Mouse (Mus musculus): ENCODE measurements at regions not wholly inside any gene's neighbourhood (a gene's known extent, or its start where the extent isn't known, plus 50 kb on each side); places are given as distances from the start of the nearest gene placed in this dataset.

DNA sequence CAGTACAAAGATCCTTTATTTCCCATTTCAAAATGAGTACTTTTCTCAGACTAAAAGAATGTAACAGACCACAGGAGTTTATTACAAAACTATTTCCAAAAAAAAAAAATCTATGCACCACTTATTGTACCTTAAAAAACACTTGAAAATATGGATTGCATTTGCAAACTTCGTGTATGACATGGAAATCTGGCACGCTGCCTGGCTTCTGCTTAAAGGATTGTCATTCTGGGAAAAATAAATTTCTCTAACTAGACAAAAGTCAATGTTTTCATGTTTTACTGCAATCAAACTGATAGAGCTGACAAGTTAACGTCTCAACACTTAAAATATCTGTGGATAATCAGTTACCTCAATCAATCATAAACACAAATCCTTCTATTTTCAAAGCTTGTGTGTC, 205.5 kb upstream of the Nr2f1 start:
- no peak for DNase-seq (ENCODE audit: low spot score)

DNA sequence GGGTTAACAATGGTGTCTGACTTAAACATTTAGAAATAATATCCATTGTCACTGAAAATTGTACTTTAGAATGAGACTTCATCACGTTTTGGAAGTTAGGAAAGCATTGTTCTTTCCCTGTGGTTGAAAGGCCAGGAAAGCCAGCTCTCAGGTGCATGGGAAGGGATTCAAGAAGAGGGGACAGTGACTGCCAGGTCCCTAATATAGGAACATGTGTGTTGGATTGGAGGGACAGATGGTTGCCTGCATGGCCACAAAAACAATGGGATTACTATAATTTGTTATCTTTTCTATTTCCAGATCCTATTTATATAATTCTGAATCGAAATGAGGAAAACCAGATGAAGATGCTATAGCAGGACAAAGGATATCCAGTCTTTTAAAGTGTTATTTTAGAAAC, 184.2 kb upstream of the Nr2f1 start:
- DNase-seq (ENCODE audit: low spot score): no peak

GRCm38 (mm10) chr13:78361236-78361635, 161.7 kb upstream of the Nr2f1 start:
- DNase-seq (ENCODE audit: low spot score): no peak

GRCm38 (mm10) chr13:78348830-78349229, 149.3 kb upstream of the Nr2f1 start:
- no peak for DNase-seq (ENCODE audit: low spot score)

GRCm38 (mm10) chr13:78324443-78325206, 125.1 kb upstream of the Nr2f1 start:
- no peak for DNase-seq (ENCODE audit: low spot score)

- no peak for DNase-seq (ENCODE audit: low spot score)
These were observed 123.6 kb upstream of the Nr2f1 start for GRCm38 (mm10) chr13:78323183-78323582.

- no peak for DNase-seq (ENCODE audit: low spot score)
These were observed 118.9 kb upstream of the Nr2f1 start for GRCm38 (mm10) chr13:78318434-78318833.

DNA sequence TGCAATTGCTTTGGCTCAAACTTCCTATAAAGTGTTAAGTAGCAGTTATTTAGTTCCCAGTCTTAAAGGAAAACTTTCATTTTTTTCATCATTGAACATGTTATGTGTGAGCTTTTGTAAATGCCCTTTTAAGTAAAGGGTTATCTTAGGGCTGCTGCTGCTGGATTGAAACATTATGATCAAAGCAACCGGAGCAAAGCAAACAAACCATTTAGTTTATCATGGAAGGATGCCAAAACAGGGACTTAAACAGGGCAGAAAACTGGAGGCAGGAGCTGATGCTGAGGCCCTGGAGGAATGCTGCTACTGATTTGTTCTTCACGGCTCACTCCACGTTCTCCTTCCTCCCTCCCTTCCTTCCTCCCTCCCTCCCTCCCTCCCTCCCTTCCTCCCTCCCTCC, 111.3 kb upstream of the Nr2f1 start:
- no peak for DNase-seq (ENCODE audit: low spot score)
